Mouse (Mus musculus) embryonic facial prominence, embryonic 11.5 days (tissue): ENCODE results near the gene Nek1. TPM values are rescaled to one million over a fixed set of nuclear protein-coding genes. Genes with fewer than 3 reads are reported as not detected.

Source experiments
- ATAC-seq: fragments of 200-750 bp; cut with Nextera tagmentation; replicated peaks from 2 replicates; pipeline ENCODE4 v1.8.0; 2017; ENCODE audit warnings: low read depth; ENCODE audit not compliant: insufficient number of reproducible peaks, low FRiP score, low TSS enrichment
- DNase-seq: peaks from one replicate; pipeline ENCODE4 v3.0.0-alpha.2; 2015; ENCODE audit warnings: low spot score
- H3K27ac ChIP-seq: fragments of 300-500 bp; sonication (generic); replicated peaks from 2 replicates; pipeline ENCODE4 v1.5.1; 2014; ENCODE audit warnings: mild to moderate bottlenecking, low read depth, low read length, control low read depth
- H3K27me3 ChIP-seq: fragments of 300-500 bp; sonication (generic); 2 replicates; pipeline ENCODE4 v1.6.1; 2014; ENCODE audit warnings: mild to moderate bottlenecking, low read length, moderate library complexity, mixed read lengths; ENCODE audit not compliant: control insufficient read depth, insufficient read depth
- H3K36me3 ChIP-seq: fragments of 300-500 bp; sonication (generic); replicated peaks from 2 replicates; pipeline ENCODE4 v1.6.1; 2014; ENCODE audit warnings: low read depth, mild to moderate bottlenecking, low read length, moderate library complexity, mixed read lengths; ENCODE audit not compliant: control insufficient read depth, insufficient read depth
- H3K4me1 ChIP-seq: fragments of 300-500 bp; sonication (generic); 2 replicates; pipeline ENCODE4 v1.6.1; 2014; ENCODE audit warnings: low read length, mixed read lengths; ENCODE audit not compliant: control insufficient read depth, insufficient read depth
- H3K4me2 ChIP-seq: fragments of 300-500 bp; sonication (generic); 2 replicates; pipeline ENCODE4 v1.6.1; 2014; ENCODE audit warnings: low read depth, mild to moderate bottlenecking, control low read depth, low read length, moderate library complexity
- H3K4me3 ChIP-seq: fragments of 300-500 bp; sonication (generic); 2 replicates; pipeline ENCODE4 v1.5.1; 2014; ENCODE audit warnings: low read depth, low read length, control low read depth
- H3K9ac ChIP-seq: fragments of 300-500 bp; sonication (generic); replicated peaks from 2 replicates; pipeline ENCODE4 v1.6.1; 2014; ENCODE audit warnings: mild to moderate bottlenecking, control low read depth, low read length
- H3K9me3 ChIP-seq: fragments of 300-500 bp; sonication (generic); replicated peaks from 2 replicates; pipeline ENCODE4 v1.6.1; 2016; ENCODE audit warnings: mild to moderate bottlenecking, low read length, inconsistent platforms, mixed read lengths; ENCODE audit not compliant: control insufficient read depth
- WGBS: fragments of 180-500 bp; shearing (Covaris S2); extraction: QIAGEN DNeasy Blood & Tissue Kit; methylation state at CpG from one replicate; pipeline ENCODE4 v1.1.7; 2014; 5-methylcytosine and 5-hydroxymethylcytosine counted together
- polyA plus RNA-seq: library from polyadenylated mRNA; unstranded; fragments of >200 nt; fragmentation: Nextera tagmentation; extraction: Ambion mirVana; gene quantifications from 2 replicates; pipeline ENCODE4 v1.2.1, GENCODE M21; 2014

Nek1 gene
- polyA plus RNA-seq = 22.7 and 24.5 TPM in 2 replicates

DNA sequence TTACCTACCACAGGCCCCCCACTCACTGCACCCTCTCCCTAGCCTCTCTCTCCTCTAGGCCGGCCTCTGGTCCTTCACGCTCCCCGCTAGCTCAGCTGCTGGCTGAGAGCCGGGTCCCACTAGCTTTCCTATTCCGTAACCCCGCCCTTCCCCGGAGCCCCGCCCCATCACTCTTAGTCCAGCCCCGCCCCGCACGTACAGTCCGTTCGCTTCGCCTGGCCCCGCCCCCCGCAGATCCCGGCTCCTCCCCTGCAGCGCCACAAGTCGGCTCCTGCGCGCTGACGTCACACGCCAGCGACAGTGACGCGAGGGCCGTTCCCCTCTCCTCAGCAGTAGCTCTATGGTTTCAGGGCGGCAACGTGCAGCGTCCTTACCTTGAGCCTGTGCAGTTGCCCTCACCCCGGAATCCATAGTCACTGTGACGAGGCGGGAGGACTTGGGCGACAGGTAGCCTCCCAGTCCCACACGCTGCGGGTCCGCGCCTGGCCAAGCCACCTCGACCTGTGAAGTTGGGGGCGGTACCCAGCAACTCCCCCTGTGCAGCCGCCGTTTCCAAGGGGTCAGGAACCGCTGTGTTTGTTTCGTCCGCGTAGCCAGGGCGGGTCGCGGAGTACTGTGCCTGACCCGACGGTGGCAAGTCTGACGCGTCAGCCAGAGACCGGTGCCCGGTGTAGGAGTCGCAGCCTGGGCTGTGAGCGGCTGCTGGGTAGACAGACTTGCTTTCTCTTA, at the start of gene Nek1:
Nek1 (plus strand) TSS at position 286 of the 729 bp plus-strand sequence.
- Histone ChIP-seq H3K4me2 (peak within 1 kb of the TSS; percentile 82), H3K4me3 (peak within 1 kb of the TSS; percentile 77), H3K4me1 (peaks cover 2% of the 10 kb centered on the region), H3K27me3 (no peaks in the 10 kb centered on the region), H3K9me3 (no peaks in the 10 kb centered on the region), H3K36me3 (no peaks in the 10 kb centered on the region), H3K27ac (peak within 1 kb of the TSS; percentile 78), H3K9ac (peak within 1 kb of the TSS; percentile 75)
- peak; percentile 96 for ATAC-seq
- DNase-seq = peak; percentile 98
- WGBS = under 1% methylated on average over 56 of the region's 57 CpGs

DNA sequence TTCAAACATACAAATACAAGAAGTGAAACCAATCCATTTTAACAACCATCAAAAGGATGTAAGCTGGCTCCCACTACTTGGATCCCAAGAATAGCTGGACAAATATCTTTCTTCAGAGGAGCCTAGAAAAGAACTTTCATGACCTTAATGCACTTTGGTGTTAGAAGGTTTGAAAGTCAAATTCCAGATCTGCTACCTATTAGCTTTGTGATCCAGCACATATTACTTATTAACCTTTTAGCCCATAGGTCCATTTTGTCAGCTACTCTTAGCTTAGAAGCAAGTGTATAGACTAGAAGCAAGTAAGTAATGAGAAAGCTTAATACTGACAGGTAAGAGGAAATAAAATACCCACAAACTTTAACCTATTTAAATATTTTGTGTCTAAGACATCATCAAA, 45.5 kb upstream of the Nek1 start:
- DNase-seq (no peak), ATAC-seq (no peak)
- Histone ChIP-seq H3K27ac (no peak overlapping the region), H3K36me3 (no peaks in the 10 kb centered on the region), H3K4me3 (no peak overlapping the region), H3K4me2 (no peak overlapping the region), H3K9me3 (no peaks in the 10 kb centered on the region), H3K27me3 (no peaks in the 10 kb centered on the region), H3K9ac (no peak overlapping the region), H3K4me1 (no peaks in the 10 kb centered on the region)

DNA sequence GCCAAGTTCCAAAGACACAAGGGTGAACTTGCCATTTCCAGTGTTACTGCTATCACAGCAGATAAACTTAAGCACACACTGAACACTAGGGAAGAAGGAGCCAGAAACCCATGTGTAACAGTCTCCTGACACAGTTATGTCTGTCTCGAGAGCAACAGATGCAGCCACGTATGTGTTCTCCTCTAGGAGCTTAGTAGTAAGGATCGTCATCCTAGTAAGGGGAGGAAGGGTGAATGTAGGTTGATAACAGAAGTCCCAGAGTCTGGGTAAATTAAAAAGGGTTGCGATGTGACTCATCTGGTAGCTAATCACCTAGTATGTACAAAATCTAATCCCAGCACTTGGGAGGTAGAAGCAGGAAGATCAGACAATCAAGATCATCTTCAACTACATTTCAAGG, 43.1 kb upstream of the Nek1 start:
- ATAC-seq (no peak), DNase-seq (no peak)
- H3K9me3 ChIP-seq = no peaks in the 10 kb centered on the region
- no peaks in the 10 kb centered on the region for H3K36me3 ChIP-seq
- H3K4me2 ChIP-seq = no peak overlapping the region
- no peak overlapping the region for H3K4me3 ChIP-seq
- no peaks in the 10 kb centered on the region for H3K27me3 ChIP-seq
- no peak overlapping the region for H3K27ac ChIP-seq
- no peaks in the 10 kb centered on the region for H3K4me1 ChIP-seq
- WGBS = 75% methylated on average over 4 of the region's 4 CpGs
- H3K9ac ChIP-seq = no peak overlapping the region

DNA sequence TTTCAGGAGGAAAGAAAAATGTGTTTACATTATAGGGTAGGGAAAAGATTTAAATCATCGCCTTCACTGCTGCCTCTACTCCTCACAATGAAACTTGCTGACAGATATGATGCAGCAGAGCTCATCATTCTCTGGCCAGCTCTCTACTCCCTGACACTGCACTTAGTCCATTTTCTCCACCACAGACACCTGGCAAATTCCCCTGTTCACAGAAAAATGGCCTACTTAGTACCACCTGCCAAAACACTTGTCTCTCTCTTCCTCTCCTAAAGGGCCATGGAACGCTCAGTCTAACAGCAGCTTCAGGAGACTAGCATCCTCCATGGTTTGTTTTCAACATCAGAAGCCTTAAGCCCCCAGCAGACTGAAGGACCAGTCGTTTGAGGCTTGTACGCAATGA, 41.7 kb upstream of the Nek1 start:
- ATAC-seq (no peak), DNase-seq (no peak)
- no peak overlapping the region for H3K4me3 ChIP-seq
- 74% methylated on average over 4 of the region's 4 CpGs for WGBS
- no peaks in the 10 kb centered on the region for H3K9me3 ChIP-seq
- no peaks in the 10 kb centered on the region for H3K36me3 ChIP-seq
- no peak overlapping the region for H3K4me2 ChIP-seq
- no peaks in the 10 kb centered on the region for H3K27me3 ChIP-seq
- H3K9ac ChIP-seq = no peak overlapping the region
- no peaks in the 10 kb centered on the region for H3K4me1 ChIP-seq
- no peak overlapping the region for H3K27ac ChIP-seq

DNA sequence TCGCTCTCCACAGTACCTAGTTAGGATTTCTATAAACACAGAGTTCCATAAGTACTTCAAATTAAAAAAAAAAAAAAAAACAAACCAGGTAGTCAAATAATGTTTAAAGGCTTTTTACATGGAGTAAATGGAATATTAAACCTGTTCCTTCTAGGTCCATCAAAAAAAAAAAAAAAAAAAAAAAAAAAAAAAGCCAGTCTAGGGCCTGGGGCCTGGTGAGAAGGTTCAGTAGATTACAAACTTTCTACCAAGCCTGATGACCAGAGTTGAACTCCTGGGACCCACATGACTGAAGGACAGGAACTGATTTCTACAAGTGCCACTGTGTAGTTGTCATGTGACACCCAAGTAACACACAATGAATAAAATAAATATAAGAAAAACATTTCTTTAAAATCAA, 41.2 kb upstream of the Nek1 start:
- H3K9me3 ChIP-seq = no peaks in the 10 kb centered on the region
- H3K4me3 ChIP-seq = no peak overlapping the region
- no peaks in the 10 kb centered on the region for H3K36me3 ChIP-seq
- WGBS = 94% methylated on average over 1 of the region's 1 CpGs
- no peak overlapping the region for H3K27ac ChIP-seq
- H3K9ac ChIP-seq = no peak overlapping the region
- ATAC-seq (no peak), DNase-seq (no peak)
- H3K4me2 ChIP-seq = no peak overlapping the region
- no peaks in the 10 kb centered on the region for H3K27me3 ChIP-seq
- H3K4me1 ChIP-seq = no peaks in the 10 kb centered on the region

DNA sequence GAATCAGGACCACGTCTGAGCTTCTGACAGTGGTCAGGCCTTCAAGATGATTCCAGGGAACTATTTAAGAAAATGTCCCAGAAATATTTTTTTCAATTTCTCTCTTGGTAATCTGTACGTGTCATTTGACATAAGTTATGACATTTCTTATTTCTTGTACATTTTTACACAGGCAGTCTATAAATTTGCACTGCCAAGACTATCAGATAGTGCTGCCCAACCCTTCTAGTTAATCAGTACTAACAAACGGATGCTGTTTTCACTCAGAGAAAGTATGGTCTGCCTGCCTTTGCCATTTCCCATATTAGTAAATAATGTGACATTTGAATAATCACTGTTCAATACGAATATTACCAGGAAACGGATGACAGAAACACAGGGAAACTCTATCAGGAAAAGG, 40.2 kb upstream of the Nek1 start:
- H3K27ac ChIP-seq = no peak overlapping the region
- DNase-seq (no peak), ATAC-seq (no peak)
- H3K4me1 ChIP-seq = no peaks in the 10 kb centered on the region
- 70% methylated on average over 5 of the region's 5 CpGs for WGBS
- H3K36me3 ChIP-seq = no peaks in the 10 kb centered on the region
- no peaks in the 10 kb centered on the region for H3K9me3 ChIP-seq
- no peak overlapping the region for H3K4me2 ChIP-seq
- no peak overlapping the region for H3K4me3 ChIP-seq
- no peak overlapping the region for H3K9ac ChIP-seq
- no peaks in the 10 kb centered on the region for H3K27me3 ChIP-seq

DNA sequence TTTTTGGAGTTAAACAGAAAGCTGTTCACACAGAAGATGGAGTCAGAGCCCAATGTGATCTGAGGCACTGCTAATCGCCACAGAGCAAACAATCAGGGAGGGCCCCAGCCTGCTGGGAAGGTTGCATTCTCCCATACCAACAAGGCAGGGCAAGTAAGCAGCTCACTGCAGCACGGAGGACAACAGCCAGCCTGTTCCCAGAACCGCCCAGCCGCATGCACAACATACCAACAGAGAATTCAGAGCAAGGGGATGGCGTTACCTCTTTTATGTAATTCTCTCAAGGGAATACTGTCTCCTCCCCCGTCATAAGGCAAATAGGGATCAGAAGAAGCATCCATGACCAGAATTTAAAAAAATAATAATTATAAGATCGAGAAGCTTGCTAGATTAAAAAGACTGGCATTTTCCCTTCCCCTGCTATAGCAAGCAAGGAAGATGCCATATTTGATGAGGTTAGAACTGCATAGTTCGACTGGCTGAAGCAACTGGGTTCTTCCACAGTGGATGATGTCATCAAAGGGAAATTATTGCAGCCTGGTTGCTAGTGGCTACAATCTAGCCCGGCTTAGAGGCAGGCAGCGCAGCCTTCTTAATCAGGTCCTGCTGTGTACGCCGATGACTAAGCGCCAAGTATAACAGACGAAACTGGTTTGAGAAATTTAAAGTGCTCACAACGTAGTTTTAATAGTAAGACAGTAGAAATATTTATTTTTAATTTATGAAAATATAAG, 38.5 kb upstream of the Nek1 start:
- Histone ChIP-seq H3K4me3 (peak overlapping the region; percentile 27), H3K9ac (peak overlapping the region; percentile 35; the same call in 1 of the 2 replicates), H3K27ac (peak overlapping the region; percentile 63), H3K36me3 (no peaks in the 10 kb centered on the region), H3K9me3 (no peaks in the 10 kb centered on the region), H3K27me3 (no peaks in the 10 kb centered on the region), H3K4me1 (no peaks in the 10 kb centered on the region), H3K4me2 (peak overlapping the region; percentile 25)
- ATAC-seq = peak; percentile 95
- peak; percentile 95 for DNase-seq
- WGBS = under 1% methylated on average over 15 of the region's 15 CpGs

DNA sequence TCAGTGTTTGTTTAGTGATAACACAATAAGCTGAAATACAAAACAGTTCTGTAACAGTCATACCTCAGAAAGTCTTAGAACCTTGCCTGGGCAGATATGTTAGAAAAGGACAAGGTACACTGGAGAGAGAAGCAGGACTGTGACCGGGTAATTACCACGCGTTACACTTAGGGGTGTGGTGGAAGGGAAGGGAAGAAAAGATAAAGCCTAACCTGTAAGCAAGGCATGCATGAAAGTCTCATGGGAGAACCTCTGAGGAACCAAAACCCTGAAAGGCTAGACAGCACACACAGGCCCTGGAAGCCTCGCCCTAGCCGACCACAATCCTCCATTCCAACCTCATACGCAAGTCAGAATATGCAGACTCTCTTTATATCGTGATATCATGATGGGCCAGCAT, 36.1 kb upstream of the Nek1 start:
- ATAC-seq (no peak), DNase-seq (no peak)
- Histone ChIP-seq H3K9ac (no peak overlapping the region), H3K9me3 (no peaks in the 10 kb centered on the region), H3K27ac (no peak overlapping the region), H3K4me1 (no peaks in the 10 kb centered on the region), H3K36me3 (no peaks in the 10 kb centered on the region), H3K27me3 (no peaks in the 10 kb centered on the region), H3K4me3 (no peak overlapping the region), H3K4me2 (no peak overlapping the region)
- 90% methylated on average over 7 of the region's 7 CpGs for WGBS
